Mouse (Mus musculus) heart, postnatal 0 days (tissue): ENCODE results near the gene Ddx19b. TPM values are rescaled to one million over a fixed set of nuclear protein-coding genes. Genes with fewer than 3 reads are reported as not detected.

Experiments used
- ATAC-seq: fragments of 200-750 bp; cut with Nextera tagmentation; 2 replicates; pipeline ENCODE4 v1.8.0; 2017; ENCODE audit warnings: low read depth, moderate number of reproducible peaks, moderate library complexity; ENCODE audit not compliant: insufficient read depth
- DNase-seq: peaks from one replicate; pipeline ENCODE4 v3.0.0-alpha.2; 2016; ENCODE audit warnings: low spot score
- H3K27ac ChIP-seq: fragments of 300-500 bp; sonication (generic); 2 replicates; pipeline ENCODE4 v1.5.1; 2014; ENCODE audit warnings: low read depth, mild to moderate bottlenecking
- H3K27me3 ChIP-seq: fragments of 300-500 bp; sonication (generic); 2 replicates; pipeline ENCODE4 v1.6.1; 2014; ENCODE audit warnings: low read length, mixed read lengths; ENCODE audit not compliant: control insufficient read depth, insufficient read depth
- H3K36me3 ChIP-seq: fragments of 300-500 bp; sonication (generic); replicated peaks from 2 replicates; pipeline ENCODE4 v1.6.1; 2014; ENCODE audit warnings: low read length, mixed read lengths; ENCODE audit not compliant: control insufficient read depth, insufficient read depth
- H3K4me1 ChIP-seq: fragments of 300-500 bp; sonication (generic); 2 replicates; pipeline ENCODE4 v1.6.1; 2014; ENCODE audit warnings: antibody characterized with exemption; ENCODE audit not compliant: control insufficient read depth, insufficient read depth
- H3K4me2 ChIP-seq: fragments of 300-500 bp; sonication (generic); 2 replicates; pipeline ENCODE4 v1.6.1; 2014; ENCODE audit warnings: low read depth, mild to moderate bottlenecking, low read length, moderate library complexity
- H3K4me3 ChIP-seq: fragments of 300-500 bp; sonication (generic); 2 replicates; pipeline ENCODE4 v1.5.1; 2014; ENCODE audit warnings: low read depth, low read length
- H3K9ac ChIP-seq: fragments of 300-500 bp; sonication (generic); replicated peaks from 2 replicates; pipeline ENCODE4 v1.6.1; 2014; ENCODE audit warnings: low read depth, low read length, mixed read lengths
- H3K9me3 ChIP-seq: fragments of 300-500 bp; sonication (generic); replicated peaks from 2 replicates; pipeline ENCODE4 v1.6.1; 2016; ENCODE audit warnings: low read length; ENCODE audit not compliant: control insufficient read depth
- CTCF ChIP-seq: IDR thresholded peaks from 2 replicates; pipeline ENCODE4 v1.5.1; 2016; ENCODE audit warnings: antibody characterized with exemption, control low read depth, low read depth
- EP300 ChIP-seq: IDR thresholded peaks from 2 replicates; pipeline ENCODE4 v1.6.1; 2016; ENCODE audit warnings: antibody characterized with exemption, low read depth
- WGBS: fragments of 180-500 bp; shearing (Covaris S2); extraction: QIAGEN DNeasy Blood & Tissue Kit; methylation state at CpG from one replicate; pipeline ENCODE4 v1.1.7; 2014; 5-methylcytosine and 5-hydroxymethylcytosine counted together
- polyA plus RNA-seq: library from polyadenylated mRNA; unstranded; fragments of >200 nt; fragmentation: Nextera tagmentation; extraction: Ambion mirVana; gene quantifications from 2 replicates; pipeline ENCODE4 v1.2.1, GENCODE M21; 2015
- total RNA-seq: library from RNA; depleted of rRNA; stranded (reverse); fragments of >200 nt; gene quantifications from 2 replicates; pipeline ENCODE4 v1.2.3, GENCODE M21; 2014; ENCODE audit warnings: low replicate concordance

Gene Ddx19b
- total and polyA plus RNA-seq, 2 experiments from 2014 or later, result 3.6 to 10.2 TPM

- TF ChIP-seq CTCF (no peak), EP300 (no peak)
- Histone ChIP-seq H3K4me1 (no peaks in the 10 kb centered on the region), H3K27me3 (no peaks in the 10 kb centered on the region), H3K4me2 (no peak overlapping the region), H3K4me3 (no peak overlapping the region), H3K9me3 (no peaks in the 10 kb centered on the region), H3K36me3 (peaks cover 100% of the 10 kb centered on the region), H3K27ac (no peak overlapping the region), H3K9ac (no peak overlapping the region)
- WGBS, result 98% methylated on average over 7 of the region's 7 CpGs
- DNase-seq (no peak), ATAC-seq (no peak)
These were observed 17.6 kb upstream of the Ddx19b start for GRCm38 (mm10) chr8:111049106-111049505.

- Histone ChIP-seq H3K27me3 (no peaks in the 10 kb centered on the region), H3K4me2 (no peak overlapping the region), H3K9ac (no peak overlapping the region), H3K36me3 (peaks cover 99% of the 10 kb centered on the region), H3K4me3 (no peak overlapping the region), H3K9me3 (no peaks in the 10 kb centered on the region), H3K27ac (no peak overlapping the region), H3K4me1 (no peaks in the 10 kb centered on the region)
- no peak for DNase-seq
- WGBS, result 91% methylated on average over 2 of the region's 2 CpGs
- no peak for ATAC-seq
- TF ChIP-seq EP300 (no peak), CTCF (no peak)
These were observed 17.1 kb upstream of the Ddx19b start for GRCm38 (mm10) chr8:111048694-111049093.

GRCm38 (mm10) chr8:111044003-111044734 lies 12.6 kb upstream of the Ddx19b start:
- Histone ChIP-seq H3K36me3 (peaks cover 96% of the 10 kb centered on the region), H3K9me3 (no peaks in the 10 kb centered on the region), H3K9ac (no peak overlapping the region), H3K27me3 (no peaks in the 10 kb centered on the region), H3K4me3 (no peak overlapping the region), H3K4me2 (no peak overlapping the region), H3K27ac (no peak overlapping the region), H3K4me1 (no peaks in the 10 kb centered on the region)
- 32% methylated on average over 2 of the region's 2 CpGs for WGBS
- ATAC-seq (no peak), DNase-seq (no peak)
- TF ChIP-seq EP300 (no peak), CTCF (peak; percentile 7; the same call in 1 of the 2 replicates)

GRCm38 (mm10) chr8:111042546-111042945 lies 11.0 kb upstream of the Ddx19b start:
- DNase-seq (no peak), ATAC-seq (no peak)
- no peak overlapping the region for H3K4me3 ChIP-seq
- H3K36me3 ChIP-seq, result peaks cover 93% of the 10 kb centered on the region
- no peak overlapping the region for H3K4me2 ChIP-seq
- H3K9ac ChIP-seq, result no peak overlapping the region
- H3K27me3 ChIP-seq, result no peaks in the 10 kb centered on the region
- no peaks in the 10 kb centered on the region for H3K9me3 ChIP-seq
- 95% methylated on average over 19 of the region's 19 CpGs for WGBS
- no peak overlapping the region for H3K27ac ChIP-seq
- no peak for TF ChIP-seq EP300
- TF ChIP-seq CTCF, result no peak
- no peaks in the 10 kb centered on the region for H3K4me1 ChIP-seq

- WGBS, result 94% methylated on average over 15 of the region's 15 CpGs
- Histone ChIP-seq H3K9ac (no peak overlapping the region), H3K4me1 (peaks cover 8% of the 10 kb centered on the region), H3K4me2 (no peak overlapping the region), H3K9me3 (no peaks in the 10 kb centered on the region), H3K27me3 (0 out of 2 replicates have a peak, but pooled peaks cover under 1% of the 10 kb centered on the region), H3K36me3 (peaks cover 43% of the 10 kb centered on the region), H3K4me3 (no peak overlapping the region), H3K27ac (no peak overlapping the region)
- TF ChIP-seq CTCF (no peak), EP300 (no peak)
- DNase-seq (no peak), ATAC-seq (no peak)
These were observed 5.0 kb upstream of the Ddx19b start for GRCm38 (mm10) chr8:111036591-111036990.

- Histone ChIP-seq H3K27me3 (0 out of 2 replicates have a peak, but pooled peaks cover 6% of the 10 kb centered on the region), H3K4me3 (peak overlapping the region; percentile 97), H3K27ac (peak overlapping the region; percentile 83), H3K4me2 (peak overlapping the region; percentile 73), H3K4me1 (peaks cover 8% of the 10 kb centered on the region), H3K9me3 (no peaks in the 10 kb centered on the region), H3K9ac (peak overlapping the region; percentile 82), H3K36me3 (peaks cover 24% of the 10 kb centered on the region)
- no peak for DNase-seq
- ATAC-seq, result no peak
- no peak for TF ChIP-seq CTCF
- WGBS, result 19% methylated on average over 12 of the region's 12 CpGs
These were observed 2.7 kb upstream of the Ddx19b start for GRCm38 (mm10) chr8:111034276-111034675.
